In genomic region chr8:4492851-4493685, GRCm38 (mm10) we compare ENCODE assay signal across 8 mouse cellular contexts. TPM values are rescaled to one million over a fixed set of nuclear protein-coding genes. Genes with fewer than 3 reads are reported as not detected.
DNase-seq lines count a peak whose midpoint lies in the region; ATAC-seq lines count a peak whose summit lies in the region.

Gene Cers4 (plus strand): TSS chr8:4493026.

- H3K4me1 ChIP-seq in intestine, embryonic 15.5 days (replicated peaks) = peaks cover 12% of the 10 kb centered on the region

- peak; percentile 95 for ATAC-seq in intestine, embryonic 15.5 days
- ATAC-seq in megakaryocyte-erythroid progenitor cell, adult 5-6 weeks (replicated peaks; ENCODE audit: low FRiP score, low TSS enrichment, poor library complexity, severe bottlenecking) = peak; percentile 89

- intact Hi-C loops in gastrocnemius, postnatal 36 days (cut with DNase I) = no loop called here
- intact Hi-C loops in left cerebral cortex, postnatal 14 days (cut with DNase I) = loop anchor here (5.0 kb wide), 1 partner anchor 81 kb away; no protein-coding TSS in a partner anchor

- peak within 1 kb of the TSS; percentile 58 for H3K4me3 ChIP-seq in intestine, embryonic 15.5 days (replicated peaks)

- under 1% methylated on average over 39 of the region's 39 CpGs for WGBS in intestine, embryonic 15.5 days

- peak within 1 kb of the TSS; percentile 61 for H3K9ac ChIP-seq in intestine, embryonic 15.5 days

- H3K27me3 ChIP-seq in intestine, embryonic 15.5 days (replicated peaks) = no peaks in the 10 kb centered on the region

- peak; percentile 92 to 96 for DNase-seq in adrenal gland, adult (ENCODE audit: inconsistent age in 2 of 2, low spot score in 1 of 2)
- peak; percentile 83 for DNase-seq in embryo, embryonic 10.5 days (ENCODE audit: low spot score)
- peak; percentile 73 to 80 for DNase-seq in gastrocnemius, postnatal 36 days
- peak; percentile 80 to 83 for DNase-seq in left cerebral cortex, postnatal 14 days (ENCODE audit: low spot score in 2 of 2)
- peak; percentile 76 to 82 for DNase-seq in right cerebral cortex, postnatal 36 days (ENCODE audit: low spot score in 2 of 2)
- DNase-seq in urinary bladder, postnatal 4 days (ENCODE audit: low spot score in 2 of 2) = peak; percentile 84 to 88

- H3K27ac ChIP-seq in intestine, embryonic 15.5 days = peak within 1 kb of the TSS; percentile 70

- no peaks in the 10 kb centered on the region for H3K36me3 ChIP-seq in intestine, embryonic 15.5 days

- no peaks in the 10 kb centered on the region for H3K9me3 ChIP-seq in intestine, embryonic 15.5 days

- H3K4me2 ChIP-seq in intestine, embryonic 15.5 days (replicated peaks) = peak within 1 kb of the TSS; percentile 86

RNA-seq across cellular contexts. Expression of gene Cers4, which starts in this region (rescaled TPM):
- 1 to 10 TPM; 3.1 to 5.1 TPM for total RNA-seq in gastrocnemius, postnatal 36 days (2021)
- polyA plus RNA-seq in intestine, embryonic 15.5 days (2015; fragmentation: Nextera tagmentation; extraction: Ambion mirVana) = 18.3 and 19.2 TPM in 2 replicates
- 10 to 100 TPM; 45.9 to 48.2 TPM for total RNA-seq in left cerebral cortex, postnatal 14 days (2021)
- total RNA-seq in megakaryocyte-erythroid progenitor cell, adult 5-6 weeks (2014; fragmentation: Nextera tagmentation) = 3.2 and 18.5 TPM in 2 replicates
- total RNA-seq in megakaryocyte-erythroid progenitor cell, adult 5-6 weeks (2017) = 2.8 and 3.2 TPM in 2 replicates

Comparison
In these comparisons a context has a peak if more than half of its experiments do, and no peak if none do; other contexts are left out.
1. Peak in every context shown above with its lines: DNase-seq, ATAC-seq, H3K4me3 ChIP-seq and H3K27ac ChIP-seq.